Mouse (Mus musculus) lung, postnatal 25 days (tissue): ENCODE measurements around the gene Calm3.
"Not testable (repeated sequence)": the region's sequence is repeated elsewhere in the genome, so short reads cannot be mapped to it uniquely, and the experiment has no call there.

Experiments used
- DNase-seq: peaks from one replicate; pipeline ENCODE4 v3.0.0; 2022; ENCODE audit warnings: low spot score

Calm3 gene

DNA sequence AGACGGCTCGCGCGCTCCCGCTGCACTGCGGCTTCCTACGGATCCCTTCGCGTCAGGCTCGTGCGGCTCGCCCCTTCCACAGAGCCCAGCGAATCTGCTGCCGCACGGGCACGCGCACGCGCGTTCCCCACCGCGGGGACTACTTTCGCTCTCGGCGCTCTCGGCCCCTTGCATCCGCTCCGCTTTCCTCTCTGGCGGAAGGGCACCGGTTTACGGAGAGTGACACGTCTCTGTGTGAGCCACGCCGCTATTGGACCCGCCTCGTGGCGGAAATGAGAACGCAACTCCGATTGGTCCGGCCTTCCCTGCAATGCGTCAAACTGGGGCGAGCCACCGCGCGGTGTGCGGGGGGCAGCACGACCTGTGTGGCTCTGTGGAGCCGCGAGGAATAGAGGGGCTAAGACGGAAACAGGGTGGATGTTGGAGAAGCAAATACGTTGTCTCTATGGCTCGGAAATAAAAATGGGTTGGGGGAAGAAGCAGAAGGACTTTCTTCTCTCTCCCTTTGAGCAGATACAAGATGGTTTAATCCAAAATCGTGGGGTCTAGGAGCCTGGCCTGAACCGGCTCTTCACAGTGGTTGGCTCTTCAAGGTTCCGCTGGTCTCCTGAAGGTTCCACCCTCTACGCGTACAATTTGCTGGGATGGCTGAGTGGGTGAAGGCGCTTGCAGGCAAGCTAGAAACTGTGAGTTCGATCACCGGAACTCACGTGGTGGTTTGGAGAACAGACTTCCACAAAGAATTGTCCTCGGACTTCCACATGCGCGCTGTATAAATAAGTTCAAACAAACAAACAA lies at the start of gene Calm3:
Gene Calm3, minus strand, starts transcription at position 78 of the 798 bp plus-strand sequence.
- peak; percentile 99 for DNase-seq

GRCm38 (mm10) chr7:16971160-16971559 lies 47.2 kb upstream of the Calm3 start:
- DNase-seq, result no peak

GRCm38 (mm10) chr7:16968414-16968813 lies 44.5 kb upstream of the Calm3 start:
- no peak for DNase-seq

DNA sequence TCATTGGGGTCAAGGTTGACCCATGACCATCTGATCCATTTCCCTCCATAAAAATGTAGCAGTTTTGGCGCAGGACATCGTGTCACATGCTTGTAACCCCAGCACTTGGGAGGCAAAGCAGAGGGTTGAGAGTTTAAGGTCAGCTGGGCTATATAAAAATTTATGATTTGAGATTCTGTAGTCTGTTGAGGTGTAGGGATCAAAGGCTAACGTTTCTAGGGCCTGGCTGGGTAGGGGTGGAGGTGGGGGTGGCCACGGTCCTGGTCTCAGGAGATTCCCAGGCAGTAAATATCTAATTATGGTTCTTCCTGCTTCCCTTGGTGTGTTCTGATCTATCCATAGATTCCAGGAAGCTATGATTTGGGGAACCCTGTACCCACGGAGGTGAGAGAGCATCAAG lies 37.8 kb upstream of the Calm3 start:
- DNase-seq, result no peak

GRCm38 (mm10) chr7:16959539-16960187 lies 35.7 kb upstream of the Calm3 start, which contains the start of gene Pnmal1:
Pnmal1 (plus strand) TSS chr7:16959679.
- no peak for DNase-seq

GRCm38 (mm10) chr7:16956410-16957265 lies 32.7 kb upstream of the Calm3 start:
- no peak for DNase-seq

DNA sequence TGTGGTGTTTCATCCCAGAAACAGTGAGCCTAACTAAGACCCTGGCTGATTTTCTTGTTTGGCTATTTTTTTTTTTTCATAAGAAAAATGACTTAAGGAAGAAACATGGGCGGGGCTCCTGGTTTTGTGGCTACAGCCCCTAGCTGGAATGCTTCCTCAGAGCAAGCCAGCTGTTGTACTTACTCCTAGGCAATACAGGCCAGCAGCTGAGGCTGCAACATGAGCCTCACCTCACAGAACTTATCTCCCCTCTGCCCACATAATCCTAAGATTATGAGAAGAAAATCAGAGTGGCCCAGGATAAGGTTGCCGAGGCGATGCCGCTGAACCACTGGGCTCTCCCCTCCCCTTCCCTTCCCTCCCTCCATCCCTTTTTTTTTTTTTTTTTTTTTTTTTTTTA lies 31.8 kb upstream of the Calm3 start:
- no peak for DNase-seq

DNA sequence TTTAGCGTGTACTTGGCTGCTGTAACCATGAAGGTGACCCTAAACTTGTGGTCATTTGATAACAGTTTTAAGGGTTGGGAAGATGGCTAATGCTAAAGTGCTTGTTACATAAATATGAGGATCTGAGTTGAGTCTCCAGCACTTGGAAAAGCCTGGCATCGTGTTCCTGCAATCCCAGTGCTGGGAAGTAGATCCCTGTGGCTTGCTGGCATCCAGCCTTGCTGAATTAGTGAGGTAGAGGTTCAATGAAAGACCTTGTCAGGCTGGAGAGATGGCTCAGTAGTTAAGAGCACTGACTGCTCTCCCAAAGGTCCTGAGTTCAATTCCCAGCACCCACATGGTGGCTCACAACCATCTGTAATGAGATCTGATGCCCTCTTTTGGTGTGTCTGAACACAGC lies 29.9 kb upstream of the Calm3 start:
- DNase-seq, result not testable (repeated sequence)

DNA sequence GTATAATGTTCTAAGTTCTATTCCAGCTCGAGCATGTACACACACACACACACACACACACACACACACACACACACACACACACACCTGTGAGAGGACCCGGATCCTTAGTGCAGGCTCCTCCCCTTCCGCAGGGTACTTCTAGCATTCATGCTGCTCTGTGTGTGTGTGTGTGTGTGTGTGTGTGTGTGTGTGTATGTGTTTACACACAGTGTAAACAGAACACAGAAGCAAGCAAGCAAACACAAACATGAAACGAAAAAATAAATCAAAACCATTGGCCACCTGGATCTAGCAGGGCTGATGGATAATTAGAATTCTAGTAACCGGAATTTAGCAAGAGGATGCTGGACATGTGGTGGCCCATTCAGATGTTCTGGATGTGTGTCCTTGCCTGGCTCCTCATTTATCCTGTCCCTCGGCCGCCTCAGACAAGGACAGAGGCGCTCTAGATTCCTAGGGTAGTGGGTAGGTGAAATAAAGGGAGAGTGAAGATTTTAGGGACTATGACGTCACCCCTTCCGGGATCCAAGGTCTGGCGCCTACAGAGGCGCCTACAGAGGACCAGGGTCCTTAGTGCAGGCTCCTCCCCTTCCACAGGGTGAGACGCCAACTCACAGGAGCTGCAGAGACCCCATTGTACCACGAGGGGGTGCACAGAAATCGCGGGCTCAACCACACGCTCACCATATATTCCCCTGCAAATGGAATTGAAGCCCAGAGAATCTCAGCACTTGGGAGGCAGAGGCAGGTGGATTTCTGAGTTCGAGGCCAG lies 27.1 kb upstream of the Calm3 start:
- DNase-seq, result peak; percentile 81

- DNase-seq, result peak; percentile 57
Observed at GRCm38 (mm10) chr7:16949908-16950841, 26.3 kb upstream of the Calm3 start.

GRCm38 (mm10) chr7:16948923-16949458 lies 25.1 kb upstream of the Calm3 start:
- no peak for DNase-seq

DNA sequence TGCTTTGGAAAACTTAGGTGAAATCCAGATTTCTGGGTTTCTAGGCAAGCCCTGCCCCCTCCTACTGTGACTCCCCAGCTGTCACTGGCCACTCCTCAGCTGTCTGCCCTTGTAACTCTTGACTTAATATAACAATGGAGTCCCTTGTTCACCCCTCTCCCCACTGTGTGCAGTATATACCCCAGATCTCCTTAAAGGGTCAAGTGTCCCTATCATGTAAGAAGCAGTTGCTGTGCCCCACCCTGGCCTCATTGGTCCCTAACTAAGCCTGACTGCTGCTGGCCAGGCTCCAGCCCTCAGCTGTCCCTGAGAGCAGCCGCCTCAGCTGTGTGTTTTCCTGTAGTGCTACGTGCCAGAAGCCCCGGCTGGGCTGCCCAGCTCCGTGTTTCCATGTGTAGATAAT lies 24.0 kb upstream of the Calm3 start:
- no peak for DNase-seq

DNA sequence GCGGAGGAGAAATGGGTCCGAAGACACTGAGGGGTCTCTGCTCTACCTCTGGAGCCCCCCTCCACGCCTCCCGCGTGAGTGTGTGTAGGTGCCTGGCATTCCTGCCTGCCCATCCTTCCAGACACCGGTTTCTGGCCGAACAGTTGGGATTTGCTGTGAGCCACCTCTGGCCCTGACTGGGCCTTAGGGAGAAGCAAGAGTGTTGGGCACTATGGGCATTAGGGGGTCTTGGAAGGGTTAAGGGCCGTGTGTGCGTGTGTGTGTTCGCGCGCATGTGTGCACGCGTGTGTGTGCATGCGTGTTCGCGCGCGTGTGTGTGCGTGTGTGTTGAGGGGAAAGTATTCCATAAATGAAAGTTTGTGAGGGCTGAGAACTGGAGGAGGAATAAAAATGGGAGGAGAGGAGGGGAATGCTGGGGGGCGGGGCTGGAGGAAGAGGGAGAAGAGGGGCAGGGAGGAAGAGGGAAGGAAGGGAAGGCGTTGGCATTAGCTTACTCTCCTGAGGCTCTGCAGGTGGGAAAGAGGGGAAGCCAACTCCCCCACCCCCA lies 23.5 kb upstream of the Calm3 start:
- no peak for DNase-seq

DNA sequence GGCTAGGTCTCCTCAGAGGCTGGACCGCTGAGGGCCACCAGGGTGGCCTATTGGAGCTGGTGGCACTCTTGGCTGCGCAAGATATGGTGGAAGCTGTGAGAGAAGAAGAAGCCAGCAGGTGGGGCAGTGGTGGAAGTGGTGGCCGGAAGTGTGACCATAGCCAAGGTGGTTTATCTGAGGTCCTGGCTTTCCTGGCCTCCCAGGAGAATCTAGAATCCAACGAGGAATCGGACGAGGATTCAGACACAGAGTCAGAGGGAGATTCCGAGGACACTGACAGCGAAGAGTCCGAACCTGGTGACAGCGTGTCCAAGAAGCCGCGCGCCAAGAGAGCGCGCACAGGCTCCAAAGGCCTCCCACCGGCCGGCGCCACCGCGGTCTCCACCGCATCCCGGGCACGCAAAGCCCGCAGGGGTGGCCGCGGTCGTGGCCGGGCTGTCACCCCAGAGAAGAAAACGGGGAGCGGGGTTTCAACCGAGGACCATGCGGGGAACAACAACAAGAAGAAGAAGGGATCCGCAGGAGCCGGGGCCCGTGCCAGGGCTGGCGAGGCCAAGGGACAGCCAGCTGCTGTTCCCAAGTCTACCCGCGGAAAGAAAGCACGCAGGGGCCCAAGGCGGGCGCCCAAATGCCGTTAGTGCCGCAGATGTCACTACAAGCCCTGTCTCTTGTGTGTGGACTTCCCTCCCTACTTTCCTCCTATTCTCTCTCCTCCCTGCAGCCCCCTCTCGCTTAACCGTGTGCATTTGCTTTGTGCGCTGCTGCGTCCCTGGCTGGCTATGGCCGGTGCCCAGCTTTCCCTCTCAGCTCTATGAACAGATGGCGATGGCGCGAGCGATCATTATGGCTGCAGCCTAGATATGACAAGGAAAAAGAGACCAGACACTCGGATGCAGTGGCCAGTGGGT lies 22.8 kb upstream of the Calm3 start:
- DNase-seq, result no peak

DNA sequence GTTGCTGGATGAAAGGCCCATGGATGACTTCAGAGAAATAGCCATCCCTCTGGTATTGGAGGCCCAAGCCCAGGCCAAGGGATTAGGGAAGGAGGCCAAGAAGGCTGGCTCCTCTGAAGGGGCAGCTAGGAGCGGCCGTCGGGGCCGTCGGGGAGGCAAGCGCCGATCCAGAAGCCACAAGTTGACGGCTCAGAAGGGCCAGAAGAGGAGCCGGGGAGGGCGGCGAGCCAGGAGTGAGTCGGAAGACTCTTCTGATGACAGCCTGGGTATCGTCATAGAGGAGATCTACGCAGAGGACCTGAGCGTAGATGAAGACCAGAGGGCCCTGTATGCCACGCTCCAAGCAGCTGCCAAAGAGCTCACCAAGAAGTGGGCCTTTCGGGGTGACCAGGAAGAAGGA lies 21.5 kb upstream of the Calm3 start:
- DNase-seq, result no peak

DNA sequence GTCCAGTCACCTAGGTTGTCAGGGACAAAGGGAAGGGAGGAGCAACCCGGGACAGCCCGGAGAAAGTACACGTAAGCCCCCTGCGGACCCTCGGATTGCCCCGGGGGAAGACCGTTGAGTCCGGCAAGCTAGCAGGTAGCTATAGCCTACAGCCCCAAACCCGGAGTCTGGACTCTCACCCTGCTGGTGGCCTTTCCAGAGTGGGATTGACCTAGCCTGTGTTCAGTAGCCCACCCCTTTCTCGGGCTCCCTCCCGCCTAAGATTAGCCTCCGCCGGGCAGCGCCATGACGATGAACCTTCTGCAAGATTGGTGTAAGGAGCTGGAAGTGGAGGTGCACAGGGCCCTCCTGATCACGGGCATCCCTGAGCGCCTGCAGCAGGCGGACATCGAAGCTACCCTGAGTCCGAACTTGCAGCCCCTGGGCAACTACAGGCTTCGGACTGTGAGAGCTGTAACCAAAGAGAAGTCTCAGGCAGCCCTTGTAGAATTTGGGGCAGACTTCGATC lies 20.9 kb upstream of the Calm3 start:
- no peak for DNase-seq

DNA sequence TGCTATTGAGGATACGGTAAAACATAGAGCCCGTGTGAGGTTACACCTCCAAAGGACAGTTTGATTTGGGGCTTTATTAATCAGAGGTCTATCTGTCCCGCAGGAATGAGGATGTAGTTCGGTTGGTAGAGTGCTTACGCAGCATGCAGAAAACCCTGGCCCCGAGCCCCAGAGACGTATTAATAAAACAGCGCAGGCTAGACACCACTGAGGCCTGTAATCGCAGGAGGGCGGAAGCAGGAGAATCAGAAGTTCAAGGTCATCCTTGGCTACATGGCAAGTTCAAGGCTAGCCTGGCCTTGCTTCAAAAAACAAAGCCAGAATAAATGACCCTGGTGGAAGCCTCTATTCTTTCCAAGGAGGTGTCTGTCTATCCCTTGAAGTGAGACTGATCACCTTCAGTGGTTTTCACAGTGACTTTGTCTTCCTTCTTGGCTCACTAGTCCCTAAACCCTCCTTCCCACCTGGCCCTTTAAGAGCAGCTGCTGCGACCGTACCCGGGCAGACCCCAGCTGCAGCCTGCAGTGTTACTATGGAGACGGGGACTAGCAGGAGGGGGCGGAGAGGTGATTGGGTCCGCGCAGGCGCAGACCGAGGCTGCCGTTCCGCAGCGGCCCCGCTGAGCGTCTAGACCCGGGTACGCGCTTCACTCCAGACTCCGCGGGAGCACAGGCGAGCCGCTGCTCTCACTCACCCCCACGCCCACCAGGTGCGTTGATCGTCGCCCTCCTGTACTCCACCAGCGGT lies 20.3 kb upstream of the Calm3 start, which contains the start of gene Pnmal2:
Gene Pnmal2, plus strand, starts transcription at position 622 of the 747 bp plus-strand sequence.
- DNase-seq, result peak; percentile 54

- no peak for DNase-seq
Observed at GRCm38 (mm10) chr7:16942861-16943260, 18.9 kb upstream of the Calm3 start.
